Comparison of ENCODE assay signal across 12 mouse cellular contexts in the genomic region with DNA sequence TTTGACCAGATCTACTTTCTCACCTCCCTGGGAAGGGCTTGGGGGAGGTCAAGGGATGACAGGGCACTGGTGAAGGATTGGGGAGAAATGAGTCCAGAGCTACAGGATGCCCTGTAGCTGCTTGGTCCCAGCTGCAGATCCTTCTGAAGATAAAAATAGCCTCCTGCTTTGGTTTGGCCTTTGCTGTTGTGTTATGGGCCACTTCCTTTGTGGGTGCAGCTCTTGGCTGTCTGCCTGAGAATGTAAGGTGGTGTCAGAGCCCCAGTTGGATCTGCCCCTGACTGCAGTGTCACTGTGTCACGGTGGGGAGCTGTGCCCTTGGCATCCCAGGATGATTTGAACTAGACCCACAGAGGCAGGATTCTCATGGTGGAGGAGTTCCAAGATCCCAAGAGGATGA.
DNase-seq lines count a peak whose midpoint lies in the region; ATAC-seq and TF ChIP-seq lines count a peak whose summit lies in the region.
"Had no signal": no experiment of that assay in that cellular context is flagged by ENCODE, and none has a peak within 500 bp of the region (broad histone marks: within the 10 kb centered on the region; RNA-seq: fewer than 3 reads in every experiment).

No protein-coding gene starts in this region.

- no peaks in the 10 kb centered on the region for H3K9me3 ChIP-seq in hindbrain, embryonic 10.5 days
- no peaks in the 10 kb centered on the region for H3K9me3 ChIP-seq in hindbrain, postnatal 0 days (ENCODE audit: low read length)
- no peaks in the 10 kb centered on the region for H3K9me3 ChIP-seq in stomach, postnatal 0 days (ENCODE audit: control insufficient read depth, low read length)
- H3K9me3 ChIP-seq in hindbrain, embryonic 16.5 days (ENCODE audit: control insufficient read depth, low read length): no peaks in the 10 kb centered on the region
- H3K9me3 ChIP-seq: midbrain, embryonic 13.5 days had no signal

- TF ChIP-seq EP300 in stomach, postnatal 0 days (optimal IDR thresholded peaks at IDR 0.05): no peak

- peaks cover 50% of the 10 kb centered on the region for H3K27me3 ChIP-seq in hindbrain, embryonic 10.5 days (ENCODE audit: insufficient read depth, poor library complexity, severe bottlenecking)
- no peaks in the 10 kb centered on the region for H3K27me3 ChIP-seq in hindbrain, postnatal 0 days (ENCODE audit: insufficient read depth, low read length)
- H3K27me3 ChIP-seq in stomach, postnatal 0 days (ENCODE audit: control insufficient read depth, insufficient read depth, low read length): no peaks in the 10 kb centered on the region
- no peaks in the 10 kb centered on the region for H3K27me3 ChIP-seq in hindbrain, embryonic 16.5 days (replicated peaks; ENCODE audit: control insufficient read depth, insufficient read depth, low read length)

- 73% methylated on average over 1 of the region's 1 CpGs for WGBS in hindbrain, embryonic 10.5 days
- 69% methylated on average over 1 of the region's 1 CpGs for WGBS in hindbrain, postnatal 0 days
- WGBS in stomach, postnatal 0 days: 50% methylated on average over 1 of the region's 1 CpGs
- 83% methylated on average over 1 of the region's 1 CpGs for WGBS in hindbrain, embryonic 16.5 days

- TF ChIP-seq CTCF in hindbrain, postnatal 0 days (IDR thresholded peaks at IDR 0.05; ENCODE audit: low read depth): no peak
- TF ChIP-seq CTCF in stomach, postnatal 0 days (IDR thresholded peaks at IDR 0.05; ENCODE audit: low read depth): no peak

- no peaks in the 10 kb centered on the region for H3K36me3 ChIP-seq in hindbrain, embryonic 10.5 days
- H3K36me3 ChIP-seq in hindbrain, postnatal 0 days (ENCODE audit: insufficient read depth, low read length): no peaks in the 10 kb centered on the region
- no peaks in the 10 kb centered on the region for H3K36me3 ChIP-seq in stomach, postnatal 0 days (ENCODE audit: control insufficient read depth, insufficient read depth, low read length)
- no peaks in the 10 kb centered on the region for H3K36me3 ChIP-seq in hindbrain, embryonic 16.5 days (ENCODE audit: control insufficient read depth, insufficient read depth, low read length)
- H3K36me3 ChIP-seq: midbrain, embryonic 13.5 days had no signal

- no peak for DNase-seq in hindbrain, embryonic 10.5 days (ENCODE audit: low spot score)
- no peak for DNase-seq in hindbrain, postnatal 0 days (ENCODE audit: low spot score)
- peak; percentile 26 for DNase-seq in CD4-positive, CD25-positive, alpha-beta regulatory T cell, adult 2 months (ENCODE audit: low read depth, low spot score)
- no peak for DNase-seq in stomach, postnatal 0 days (ENCODE audit: low spot score)
- no peak for DNase-seq in cerebellum, adult 8-10 months
- no peak for DNase-seq in left cerebral cortex, adult 11 months (ENCODE audit: low spot score)
- DNase-seq: cerebellum, postnatal 25 days; spleen, adult 18-20 months had no signal

- peak overlapping the region; percentile 53 for H3K27ac ChIP-seq in hindbrain, embryonic 10.5 days
- H3K27ac ChIP-seq in hindbrain, postnatal 0 days: no peak overlapping the region
- H3K27ac ChIP-seq in stomach, postnatal 0 days (replicated peaks): 0 out of 2 replicates have a peak overlapping the region, but pooled peaks have one; percentile 13
- H3K27ac ChIP-seq in hindbrain, embryonic 16.5 days (ENCODE audit: low read depth, low read length): no peak overlapping the region
- H3K27ac ChIP-seq: liver, embryonic 14.5 days; midbrain, embryonic 13.5 days had no signal

- peaks cover 64% of the 10 kb centered on the region for H3K4me1 ChIP-seq in hindbrain, embryonic 10.5 days (replicated peaks)
- H3K4me1 ChIP-seq in hindbrain, postnatal 0 days (ENCODE audit: insufficient read depth, low read length): no peaks in the 10 kb centered on the region; the same call in 1 of the 2 replicates
- 0 out of 2 replicates have a peak, but pooled peaks cover 3% of the 10 kb centered on the region for H3K4me1 ChIP-seq in stomach, postnatal 0 days (replicated peaks; ENCODE audit: control insufficient read depth, insufficient read depth)
- no peaks in the 10 kb centered on the region for H3K4me1 ChIP-seq in hindbrain, embryonic 16.5 days (ENCODE audit: control insufficient read depth, insufficient read depth, low read depth, low read length)

- H3K4me2 ChIP-seq in hindbrain, postnatal 0 days (ENCODE audit: low read depth, low read length): no peak overlapping the region
- H3K4me2 ChIP-seq in stomach, postnatal 0 days (replicated peaks; ENCODE audit: low read depth): no peak overlapping the region
- no peak overlapping the region for H3K4me2 ChIP-seq in hindbrain, embryonic 16.5 days (ENCODE audit: low read length)
- H3K4me2 ChIP-seq: midbrain, embryonic 13.5 days had no signal

- no peak for ATAC-seq in hindbrain, postnatal 0 days
- ATAC-seq in hematopoietic stem cell, adult 5-6 weeks (replicated peaks in 1 of 2; ENCODE audit: insufficient read depth in 1 of 2, low FRiP score in 2 of 2, low TSS enrichment in 1 of 2, low read depth in 1 of 2, poor library complexity in 2 of 2, severe bottlenecking in 2 of 2): peak; percentile 85 to 90
- no peak for ATAC-seq in stomach, postnatal 0 days (ENCODE audit: low FRiP score, low TSS enrichment)
- ATAC-seq in hindbrain, embryonic 16.5 days: no peak
- ATAC-seq: midbrain, embryonic 13.5 days had no signal

- H3K4me3 ChIP-seq in hindbrain, embryonic 10.5 days: no peak overlapping the region
- H3K4me3 ChIP-seq in hindbrain, postnatal 0 days (ENCODE audit: low read length): no peak overlapping the region
- H3K4me3 ChIP-seq in stomach, postnatal 0 days (ENCODE audit: low read depth, low read length): no peak overlapping the region
- H3K4me3 ChIP-seq in hindbrain, embryonic 16.5 days (ENCODE audit: low read length): no peak overlapping the region
- H3K4me3 ChIP-seq: midbrain, embryonic 13.5 days had no signal

- H3K9ac ChIP-seq in hindbrain, postnatal 0 days (replicated peaks; ENCODE audit: low read length): no peak overlapping the region
- H3K9ac ChIP-seq in stomach, postnatal 0 days (ENCODE audit: low read length): no peak overlapping the region
- H3K9ac ChIP-seq in hindbrain, embryonic 16.5 days (ENCODE audit: low read depth, low read length): no peak overlapping the region
- H3K9ac ChIP-seq: liver, embryonic 14.5 days; midbrain, embryonic 13.5 days had no signal

Comparison
In these comparisons a context has a peak if more than half of its experiments do, and no peak if none do; other contexts are left out.
1. H3K27ac ChIP-seq: peak in hindbrain, embryonic 10.5 days (single experiment) and stomach, postnatal 0 days (single experiment); none in hindbrain, postnatal 0 days (single experiment) and hindbrain, embryonic 16.5 days (single experiment).
2. ATAC-seq: peak in hematopoietic stem cell, adult 5-6 weeks (2 of 2); none in hindbrain, postnatal 0 days (single experiment), stomach, postnatal 0 days (single experiment) and hindbrain, embryonic 16.5 days (single experiment).